Mouse (Mus musculus) right cerebral cortex, postnatal 4 days (tissue): ENCODE results near the gene Ckap5.
"Not testable (repeated sequence)": the region's sequence is repeated elsewhere in the genome, so short reads cannot be mapped to it uniquely, and the experiment has no call there.

Source experiments
- DNase-seq: peaks from one replicate; pipeline ENCODE4 v3.0.0-alpha.2; 2022

Ckap5 gene

DNA sequence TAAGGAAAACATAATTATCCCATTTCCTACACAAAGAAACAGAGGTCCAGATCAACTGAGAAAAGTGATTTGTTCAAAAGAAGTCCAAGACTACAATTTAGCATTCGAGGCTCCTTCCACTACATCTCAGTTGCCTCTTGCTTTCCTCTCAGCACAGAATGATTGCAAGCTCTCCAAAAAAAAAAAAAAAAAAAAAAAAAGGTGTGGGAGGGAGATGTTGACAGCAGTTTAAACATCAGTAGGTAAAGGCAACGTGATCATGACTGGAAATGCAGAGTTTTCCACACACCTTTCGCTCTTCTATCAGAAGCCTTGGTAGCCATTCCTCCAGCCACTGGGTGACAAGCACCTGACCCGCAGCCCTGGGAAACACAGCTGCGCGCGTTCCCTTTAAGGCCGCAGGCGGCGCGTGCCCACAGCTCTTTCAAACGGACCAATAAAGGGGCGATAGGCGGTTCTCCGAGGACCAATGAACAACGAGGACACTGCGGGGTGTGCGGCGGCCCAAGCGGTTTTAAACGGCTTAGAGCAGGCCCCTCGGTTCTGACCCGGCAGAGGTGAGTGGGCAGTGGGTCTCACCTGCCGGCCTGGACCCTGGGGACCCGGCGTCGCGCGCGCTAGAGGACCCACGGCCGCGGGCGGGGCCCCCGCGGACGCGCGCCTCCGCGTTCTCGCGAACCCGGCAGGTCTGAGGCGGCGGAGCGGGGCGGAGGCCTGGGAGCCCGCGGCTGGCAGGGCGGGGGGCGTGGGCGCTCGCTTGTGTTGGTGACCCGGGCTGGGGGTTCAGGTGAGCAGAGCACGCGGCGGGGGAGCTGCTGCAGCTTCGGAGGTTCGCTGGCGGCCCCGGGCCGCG, at the start of gene Ckap5:
Gene Ckap5 (plus strand): TSS at position 469 of the 853 bp plus-strand sequence.
- peak; percentile 87 for DNase-seq

- DNase-seq, result no peak
These were observed 49.7 kb upstream of the Ckap5 start for GRCm38 (mm10) chr2:91476841-91477240.

DNA sequence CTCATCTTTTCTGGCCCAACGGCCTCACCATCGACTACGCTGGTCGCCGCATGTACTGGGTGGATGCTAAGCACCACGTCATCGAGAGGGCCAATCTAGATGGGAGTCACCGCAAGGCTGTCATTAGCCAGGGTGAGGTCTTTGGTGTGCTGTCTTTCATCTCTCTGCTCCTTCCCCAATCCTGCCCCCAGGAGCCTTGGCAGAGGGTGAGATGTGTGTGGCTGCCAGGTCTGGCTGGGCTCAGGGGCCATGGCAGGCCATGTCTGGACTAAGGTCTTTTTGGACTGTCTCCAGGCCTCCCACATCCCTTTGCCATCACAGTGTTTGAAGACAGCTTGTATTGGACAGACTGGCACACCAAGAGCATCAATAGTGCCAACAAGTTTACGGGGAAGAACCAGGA, 46.2 kb upstream of the Ckap5 start:
- no peak for DNase-seq

DNA sequence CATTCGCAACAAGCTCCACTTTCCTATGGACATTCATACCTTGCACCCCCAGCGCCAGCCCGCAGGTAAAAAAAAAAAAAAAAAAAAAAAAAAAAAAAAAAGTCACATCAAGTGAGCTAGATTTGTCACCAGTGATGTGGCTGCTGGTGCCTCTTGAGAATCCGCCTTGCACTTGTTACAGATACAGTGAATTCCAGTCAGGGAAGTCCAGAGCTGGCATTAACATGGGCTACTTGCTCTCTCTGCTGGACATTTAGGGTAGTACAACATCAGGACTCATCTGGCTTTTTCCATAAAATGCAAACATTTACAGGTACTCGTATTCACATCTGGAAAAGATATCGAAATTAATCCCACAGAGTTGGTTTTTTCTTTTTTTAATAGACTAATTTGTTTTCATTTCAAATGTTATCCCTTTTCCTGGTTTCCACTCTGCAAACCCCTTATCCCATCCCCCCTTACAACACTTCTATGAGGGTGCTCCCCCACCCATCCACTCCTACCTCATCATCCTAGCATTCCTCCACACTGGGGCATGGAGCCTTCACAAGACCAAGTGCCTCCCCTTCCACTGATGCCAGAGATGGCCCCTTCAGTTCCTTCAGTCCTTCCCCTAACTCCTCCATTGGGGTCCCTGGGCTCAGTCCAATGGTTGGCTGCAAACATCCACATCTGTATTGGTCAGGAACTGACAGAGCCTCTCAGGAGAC, 45.6 kb upstream of the Ckap5 start:
- DNase-seq, result no peak

DNA sequence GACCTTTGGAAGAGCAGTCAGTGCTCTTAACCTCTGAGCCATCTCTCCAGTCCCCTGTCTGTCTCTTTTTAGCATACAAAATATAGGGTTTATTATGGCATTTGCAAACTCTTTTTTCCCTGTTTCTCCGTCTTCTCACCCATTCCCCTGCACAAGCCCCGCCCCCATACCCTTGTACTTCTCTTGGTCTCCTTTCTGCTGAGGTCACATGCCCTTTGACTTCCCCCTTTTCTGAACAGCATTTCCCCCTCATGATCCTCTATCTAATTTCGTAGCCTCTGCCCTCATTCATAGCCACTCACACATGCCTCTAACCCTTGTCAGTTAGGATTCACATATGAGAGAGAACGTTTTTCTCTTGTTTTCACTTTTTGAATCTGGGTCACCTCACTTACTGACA, 41.9 kb upstream of the Ckap5 start:
- no peak for DNase-seq

DNA sequence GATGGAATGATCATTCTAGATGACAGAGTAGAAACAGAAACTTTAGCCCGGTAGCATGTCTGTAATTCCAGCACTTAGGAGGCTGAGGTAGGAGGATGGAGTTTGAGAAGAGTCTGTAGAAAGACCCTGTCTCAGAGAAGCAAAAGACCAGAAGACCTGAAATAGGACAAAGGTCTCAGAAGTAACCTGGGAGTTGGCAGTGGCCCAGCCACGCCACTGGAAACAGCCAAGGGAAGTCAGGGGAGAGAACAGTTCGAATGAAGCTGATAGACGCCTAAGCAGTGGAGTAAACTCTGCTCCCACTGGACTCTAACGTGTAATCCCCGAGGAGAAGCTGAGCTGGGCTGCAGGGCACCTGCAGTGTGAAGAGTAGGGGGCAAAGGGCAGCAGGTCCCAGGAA, 41.3 kb upstream of the Ckap5 start:
- DNase-seq, result no peak

DNA sequence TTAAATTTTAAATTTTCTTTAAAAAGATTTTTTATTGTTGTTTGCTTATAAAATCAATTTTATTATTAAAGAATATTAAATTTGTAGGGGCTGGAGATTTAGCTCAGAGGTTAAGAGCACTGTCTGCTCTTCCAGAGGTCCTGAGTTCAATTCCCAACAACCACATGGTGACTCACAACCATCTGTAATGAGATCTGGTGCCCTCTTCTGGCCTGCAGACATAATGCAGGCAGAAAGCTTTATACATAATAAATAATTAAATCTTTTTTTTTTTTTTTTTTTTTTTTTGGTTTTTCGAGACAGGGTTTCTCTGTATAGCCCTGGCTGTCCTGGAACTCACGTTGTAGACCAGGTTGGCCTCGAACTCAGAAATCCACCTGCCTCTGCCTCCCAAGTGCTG, 39.3 kb upstream of the Ckap5 start:
- not testable (repeated sequence) for DNase-seq

GRCm38 (mm10) chr2:91492071-91492635, 34.4 kb upstream of the Ckap5 start:
- no peak for DNase-seq

- no peak for DNase-seq
These were observed 32.6 kb upstream of the Ckap5 start for GRCm38 (mm10) chr2:91493981-91494380.

GRCm38 (mm10) chr2:91498093-91498719, 28.4 kb upstream of the Ckap5 start:
- no peak for DNase-seq

- no peak for DNase-seq
These were observed 18.5 kb upstream of the Ckap5 start for GRCm38 (mm10) chr2:91508076-91508475.

GRCm38 (mm10) chr2:91517186-91517585, 9.4 kb upstream of the Ckap5 start:
- no peak for DNase-seq

- DNase-seq, result no peak
These were observed 555 bp downstream of the Ckap5 start for GRCm38 (mm10) chr2:91527147-91527486.

DNA sequence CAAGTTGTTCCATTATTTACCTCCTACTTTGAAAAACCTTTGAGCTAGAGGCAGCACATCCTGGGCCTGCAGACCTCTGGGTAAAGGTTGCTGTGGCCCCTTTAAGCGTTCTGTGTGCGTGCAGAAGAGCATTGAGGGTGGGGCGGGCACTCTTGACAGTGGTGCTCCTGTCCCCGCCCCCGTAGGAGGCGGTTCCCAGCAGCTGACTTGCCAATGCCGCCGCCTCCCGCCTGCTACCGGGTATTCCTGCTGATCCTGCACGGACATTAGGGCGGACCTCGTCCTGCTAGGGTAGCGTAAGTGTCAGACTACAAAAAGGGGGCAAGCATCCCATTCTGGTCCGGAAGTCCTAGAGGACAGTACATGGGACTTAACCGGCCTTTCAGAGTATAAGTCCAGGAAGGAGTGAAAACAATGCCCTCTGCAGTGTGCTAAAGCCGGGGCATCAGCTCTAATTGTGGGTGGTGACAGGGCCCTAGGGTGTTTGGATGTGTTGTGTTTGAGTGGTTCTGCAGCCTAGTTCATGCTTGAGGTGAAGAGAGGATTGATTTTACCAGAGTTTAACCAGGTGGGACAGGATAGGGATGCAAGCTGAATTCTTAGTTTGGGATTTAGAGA, 11.1 kb downstream of the Ckap5 start:
- DNase-seq, result peak; percentile 35

- no peak for DNase-seq
These were observed 41.6 kb downstream of the Ckap5 start for GRCm38 (mm10) chr2:91568125-91568524.

DNA sequence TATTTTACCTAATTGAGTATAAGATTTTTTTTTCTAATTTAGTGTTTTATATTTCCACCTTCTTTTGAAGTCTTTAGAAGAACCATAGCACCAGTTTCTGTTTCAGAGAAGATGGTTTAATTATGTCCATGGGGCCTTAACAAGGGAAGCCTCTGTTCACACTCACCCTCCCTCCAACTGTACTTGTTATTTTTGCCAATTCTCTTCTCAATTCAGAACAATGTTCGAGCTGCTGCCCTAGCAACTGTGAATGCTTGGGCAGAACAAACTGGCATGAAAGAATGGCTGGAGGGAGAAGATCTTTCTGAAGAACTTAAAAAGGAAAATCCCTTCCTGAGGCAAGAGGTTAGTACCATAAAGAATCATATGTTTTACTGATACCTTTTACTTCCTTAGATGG, 54.3 kb downstream of the Ckap5 start:
- DNase-seq, result no peak

DNA sequence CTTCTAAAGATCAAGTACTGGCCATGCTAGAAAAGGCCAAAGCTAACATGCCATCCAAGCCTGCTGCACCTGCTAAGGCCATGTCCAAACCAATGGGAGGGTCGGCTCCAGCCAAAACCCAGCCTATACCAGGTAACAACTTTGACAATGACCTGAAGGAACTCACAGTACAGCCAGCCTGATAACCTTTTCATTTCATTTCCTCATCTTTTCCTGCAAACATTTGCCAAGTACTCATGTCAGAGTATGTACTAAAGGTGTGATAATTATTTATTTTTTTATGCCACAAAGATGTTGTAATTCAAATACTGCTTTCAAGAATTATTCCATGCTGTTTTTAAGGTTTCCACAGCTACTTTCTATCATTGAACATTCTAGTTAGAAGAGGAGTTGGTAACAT, 59.7 kb downstream of the Ckap5 start:
- DNase-seq, result no peak

DNA sequence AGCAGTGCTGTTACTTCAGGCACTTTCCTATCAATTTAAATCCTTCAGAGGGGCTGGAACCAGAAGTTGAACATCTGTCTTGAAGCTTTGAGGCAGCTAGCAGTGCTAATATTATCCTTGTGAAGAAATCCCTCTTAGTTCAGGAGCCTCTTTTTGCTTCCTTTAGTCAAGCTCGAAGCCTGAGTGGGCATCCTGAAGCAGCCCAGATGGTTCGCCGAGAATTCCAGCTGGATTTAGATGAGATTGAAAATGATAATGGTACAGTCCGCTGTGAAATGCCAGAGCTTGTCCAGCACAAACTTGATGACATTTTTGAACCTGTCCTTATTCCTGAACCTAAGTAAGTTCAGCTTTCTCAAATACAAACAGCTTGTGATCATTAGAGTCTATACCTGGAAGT, 73.9 kb downstream of the Ckap5 start:
- DNase-seq, result no peak

- no peak for DNase-seq
These were observed 75.8 kb downstream of the Ckap5 start for GRCm38 (mm10) chr2:91602389-91602788.

DNA sequence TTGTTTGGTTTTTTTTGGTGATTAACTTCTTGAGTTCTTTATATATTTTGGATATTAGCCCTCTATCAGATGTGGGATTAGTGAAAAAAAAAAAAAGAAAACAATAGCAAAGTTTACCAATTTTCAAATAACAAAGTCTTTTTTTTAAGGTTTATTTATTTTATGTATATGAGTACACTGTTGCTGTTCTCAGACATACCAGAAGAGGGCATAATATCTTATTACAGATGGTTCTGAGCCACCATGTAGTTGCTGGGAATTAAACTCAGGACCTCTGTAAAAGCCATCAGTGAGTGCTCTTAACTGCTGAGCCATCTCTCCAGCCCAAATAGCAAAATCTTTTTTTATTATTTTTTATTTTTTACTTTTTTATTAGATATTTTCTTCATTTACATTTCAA, 82.8 kb downstream of the Ckap5 start:
- DNase-seq, result not testable (repeated sequence)

DNA sequence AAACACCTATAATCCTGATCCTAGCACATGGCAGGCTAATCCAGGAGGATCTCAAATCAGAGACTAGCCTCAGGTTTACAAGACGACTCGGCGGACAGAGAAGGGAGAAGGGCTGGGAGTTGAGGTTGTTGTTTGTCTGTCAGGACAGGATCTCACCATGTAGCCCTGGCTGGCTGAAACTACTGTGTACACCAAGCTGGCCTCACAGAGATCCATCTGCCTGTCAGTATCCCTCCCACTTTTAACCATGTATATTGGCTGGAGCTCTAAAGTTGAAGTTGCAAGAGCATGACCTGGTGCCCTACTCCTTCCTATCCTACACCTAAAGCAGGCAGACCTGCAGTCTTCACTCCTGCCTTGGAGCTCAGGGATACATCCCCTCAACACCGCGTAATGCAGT, 95.8 kb downstream of the Ckap5 start:
- no peak for DNase-seq

GRCm38 (mm10) chr2:91623366-91623765, 96.8 kb downstream of the Ckap5 start:
- DNase-seq, result not testable (repeated sequence)

DNA sequence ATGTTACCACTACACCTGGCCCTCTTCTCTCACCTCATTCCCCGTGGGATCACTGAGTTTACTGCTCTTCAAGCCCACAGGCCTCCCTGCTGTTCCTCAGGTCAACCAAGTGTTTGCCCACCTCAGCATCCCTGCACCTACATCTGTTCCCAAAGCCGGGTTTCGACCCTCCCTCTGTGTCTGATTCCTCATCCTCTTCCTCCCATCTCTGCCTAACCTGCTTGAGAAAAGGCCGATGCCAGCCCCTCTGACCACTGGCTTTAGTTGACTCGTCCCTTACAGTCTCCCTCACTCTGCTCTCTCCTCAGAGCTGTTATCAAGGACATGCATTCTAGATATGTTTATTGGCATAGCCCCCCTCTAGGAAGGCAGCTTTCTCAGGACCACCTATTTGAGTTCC, 100.9 kb downstream of the Ckap5 start:
- DNase-seq, result no peak
